Mouse (Mus musculus) kidney, adult 2 months (tissue): Measurements from ENCODE around the gene Plekho2. TPM values are rescaled to one million over a fixed set of nuclear protein-coding genes. Genes with fewer than 3 reads are reported as not detected.

Source experiments
- DNase-seq: peaks from one replicate; pipeline ENCODE4 v3.0.0; 2021
- H3K27ac ChIP-seq: fragments of 200-500 bp; 2 replicates; pipeline ENCODE4 v1.5.1; 2012; ENCODE audit warnings: low read depth, low read length, control low read depth, inconsistent platforms; ENCODE audit not compliant: insufficient read depth
- H3K27me3 ChIP-seq: fragments of 200-500 bp; replicated peaks from 2 replicates; pipeline ENCODE4 v1.6.1; 2012; ENCODE audit warnings: mild to moderate bottlenecking, moderate library complexity, low read length, inconsistent platforms; ENCODE audit not compliant: control insufficient read depth, insufficient read depth
- H3K36me3 ChIP-seq: fragments of 200-500 bp; 2 replicates; pipeline ENCODE4 v1.6.1; 2012; ENCODE audit warnings: mild to moderate bottlenecking, moderate library complexity, low read length, inconsistent platforms; ENCODE audit not compliant: control insufficient read depth, insufficient read depth
- H3K4me1 ChIP-seq: fragments of 200-500 bp; 2 replicates; pipeline ENCODE4 v1.6.1; 2011; ENCODE audit warnings: low read length; ENCODE audit not compliant: control insufficient read depth, insufficient read depth
- H3K4me3 ChIP-seq: fragments of 200-500 bp; 2 replicates; pipeline ENCODE4 v1.5.1; 2011; ENCODE audit warnings: mild to moderate bottlenecking, low read depth, low read length, control low read depth; ENCODE audit not compliant: insufficient read depth
- CTCF ChIP-seq: fragments of 200-500 bp; conservative IDR thresholded peaks from 2 replicates; pipeline ENCODE4 v1.5.1; 2011; ENCODE audit warnings: low read depth, mild to moderate bottlenecking, control low read depth, low read length, moderate library complexity, mixed read lengths; ENCODE audit not compliant: insufficient read depth, insufficient read length
- POLR2A ChIP-seq: fragments of 200-500 bp; IDR thresholded peaks from one replicate; pipeline ENCODE4 v1.6.1; 2011; ENCODE audit warnings: low read depth, low read length, control low read depth
- WGBS: fragments of 180-500 bp; shearing (Covaris S2); methylation state at CpG from one replicate; pipeline ENCODE4 v1.1.7; 2018; 5-methylcytosine and 5-hydroxymethylcytosine counted together
- polyA plus RNA-seq: library from polyadenylated mRNA; depleted of rRNA; stranded (reverse); fragments of >200 nt; gene quantifications from 2 replicates; pipeline ENCODE4 v1.2.3, GENCODE M21; 2012

The Plekho2 gene
- polyA plus RNA-seq, 1 experiment, result 10.4 TPM

GRCm38 (mm10) chr9:65575393-65576196 lies 4.2 kb downstream of the Plekho2 start:
- no peaks in the 10 kb centered on the region for H3K27me3 ChIP-seq
- no peak for TF ChIP-seq CTCF
- TF ChIP-seq POLR2A, result no peak
- no peaks in the 10 kb centered on the region for H3K36me3 ChIP-seq
- 66% methylated on average over 8 of the region's 8 CpGs for WGBS
- H3K27ac ChIP-seq, result no peak overlapping the region
- no peak overlapping the region for H3K4me3 ChIP-seq
- H3K4me1 ChIP-seq, result peaks cover 3% of the 10 kb centered on the region; the same call in 1 of the 2 replicates
- DNase-seq, result no peak

GRCm38 (mm10) chr9:65574513-65575392 lies 5.1 kb downstream of the Plekho2 start:
- 89% methylated on average over 11 of the region's 11 CpGs for WGBS
- Histone ChIP-seq H3K27ac (no peak overlapping the region), H3K27me3 (no peaks in the 10 kb centered on the region), H3K4me1 (no peaks in the 10 kb centered on the region), H3K36me3 (no peaks in the 10 kb centered on the region), H3K4me3 (no peak overlapping the region)
- no peak for TF ChIP-seq CTCF
- DNase-seq, result no peak

DNA sequence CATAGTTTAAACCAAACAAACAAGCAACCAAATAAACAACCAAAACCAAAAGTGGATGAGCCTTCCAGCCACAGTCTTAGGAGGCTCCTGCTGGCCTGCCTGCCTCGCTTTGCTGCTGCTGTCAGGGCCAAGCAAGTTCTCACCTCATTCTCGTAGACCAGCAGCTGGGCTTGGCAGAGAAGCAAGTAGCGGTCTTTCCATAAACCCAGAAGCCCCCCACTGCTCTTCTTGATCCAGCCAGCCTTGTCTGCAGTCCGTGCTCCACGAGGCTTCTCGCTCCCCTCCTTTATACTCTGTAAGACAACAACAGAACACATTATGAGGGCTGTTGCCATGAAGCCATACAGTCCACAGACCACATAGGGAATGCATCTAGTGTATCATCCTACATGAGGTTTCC lies 7.0 kb downstream of the Plekho2 start:
- Histone ChIP-seq H3K27ac (no peak overlapping the region), H3K27me3 (no peaks in the 10 kb centered on the region), H3K36me3 (no peaks in the 10 kb centered on the region), H3K4me1 (no peaks in the 10 kb centered on the region), H3K4me3 (no peak overlapping the region)
- no peak for DNase-seq
- no peak for TF ChIP-seq POLR2A
- no peak for TF ChIP-seq CTCF
- WGBS, result 94% methylated on average over 6 of the region's 6 CpGs

DNA sequence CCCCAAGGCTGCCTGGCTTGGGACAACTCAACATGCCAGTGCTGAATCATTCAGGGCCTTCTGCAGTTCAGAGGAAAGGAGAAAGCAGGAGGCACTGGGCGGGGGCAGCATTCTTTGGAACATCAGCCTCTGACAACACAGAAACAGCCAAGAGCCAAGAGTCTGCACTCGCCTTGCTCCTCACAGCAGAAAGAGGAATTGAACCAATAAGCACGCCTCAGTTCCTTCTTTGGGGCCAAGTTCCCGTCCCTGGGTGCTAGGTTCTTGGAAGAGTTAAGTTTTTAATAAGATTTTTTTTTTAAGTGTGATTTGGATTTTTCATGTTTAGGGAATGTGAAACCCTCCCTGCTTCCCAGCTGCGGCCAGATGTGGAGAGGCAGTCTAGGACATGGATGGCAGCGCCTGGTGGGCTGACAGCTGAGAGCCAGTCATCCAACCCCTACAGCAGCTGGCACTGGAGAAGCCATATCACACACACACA lies 10.3 kb downstream of the Plekho2 start:
- WGBS, result 71% methylated on average over 6 of the region's 6 CpGs
- no peak overlapping the region for H3K27ac ChIP-seq
- TF ChIP-seq CTCF, result no peak
- no peak for TF ChIP-seq POLR2A
- H3K36me3 ChIP-seq, result no peaks in the 10 kb centered on the region
- DNase-seq, result no peak
- no peak overlapping the region for H3K4me3 ChIP-seq
- no peaks in the 10 kb centered on the region for H3K4me1 ChIP-seq
- H3K27me3 ChIP-seq, result no peaks in the 10 kb centered on the region

GRCm38 (mm10) chr9:65568787-65569186 lies 11.1 kb downstream of the Plekho2 start:
- no peak overlapping the region for H3K27ac ChIP-seq
- no peak for TF ChIP-seq POLR2A
- no peak for TF ChIP-seq CTCF
- no peak for DNase-seq
- no peaks in the 10 kb centered on the region for H3K27me3 ChIP-seq
- no peaks in the 10 kb centered on the region for H3K4me1 ChIP-seq
- WGBS, result 81% methylated on average over 6 of the region's 6 CpGs
- H3K36me3 ChIP-seq, result no peaks in the 10 kb centered on the region
- H3K4me3 ChIP-seq, result no peak overlapping the region

DNA sequence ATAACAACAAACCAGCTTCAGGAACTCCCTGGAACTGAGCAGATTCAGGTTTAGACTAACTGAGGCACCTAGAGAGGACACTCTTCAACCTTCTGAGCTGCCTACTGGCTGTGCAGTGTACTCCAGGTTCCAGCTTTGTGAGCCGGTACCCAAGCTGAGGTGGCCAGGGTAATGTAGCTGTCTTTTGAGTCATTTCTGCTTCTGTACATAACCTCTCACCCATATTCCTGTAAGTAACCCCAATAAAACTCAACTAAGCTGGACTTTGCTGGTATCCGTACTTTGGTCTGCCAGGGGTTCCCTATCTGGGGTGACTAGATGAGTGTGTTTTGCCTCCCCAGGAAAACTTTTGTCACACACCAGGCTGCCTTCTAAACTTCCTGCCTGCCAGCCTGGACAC lies 15.1 kb downstream of the Plekho2 start:
- TF ChIP-seq POLR2A (no peak), CTCF (no peak)
- 94% methylated on average over 2 of the region's 2 CpGs for WGBS
- no peaks in the 10 kb centered on the region for H3K36me3 ChIP-seq
- H3K27ac ChIP-seq, result no peak overlapping the region
- no peaks in the 10 kb centered on the region for H3K4me1 ChIP-seq
- H3K27me3 ChIP-seq, result no peaks in the 10 kb centered on the region
- no peak overlapping the region for H3K4me3 ChIP-seq
- DNase-seq, result no peak

- TF ChIP-seq CTCF, result no peak
- TF ChIP-seq POLR2A, result no peak
- Histone ChIP-seq H3K4me1 (no peaks in the 10 kb centered on the region), H3K27ac (no peak overlapping the region), H3K36me3 (no peaks in the 10 kb centered on the region), H3K27me3 (no peaks in the 10 kb centered on the region), H3K4me3 (no peak overlapping the region)
- no peak for DNase-seq
- 69% methylated on average over 5 of the region's 5 CpGs for WGBS
Observed at GRCm38 (mm10) chr9:65563073-65563472, 16.8 kb downstream of the Plekho2 start.
